Mouse (Mus musculus) thymus, adult 2 months (tissue): ENCODE data around the gene Ly86. TPM values are rescaled to one million over a fixed set of nuclear protein-coding genes. Genes with fewer than 3 reads are reported as not detected.

Experiments used
- DNase-seq: peaks from one replicate; pipeline ENCODE4 v3.0.0; 2021
- H3K27ac ChIP-seq: fragments of 200-500 bp; 2 replicates; pipeline ENCODE4 v1.5.1; 2012; ENCODE audit warnings: low read length, control low read depth; ENCODE audit not compliant: control insufficient read depth, insufficient read depth
- H3K27me3 ChIP-seq: fragments of 200-500 bp; 2 replicates; pipeline ENCODE4 v1.6.1; 2012; ENCODE audit warnings: mild to moderate bottlenecking, low read length, moderate library complexity, mixed read lengths; ENCODE audit not compliant: control insufficient read depth, insufficient read depth
- H3K36me3 ChIP-seq: fragments of 200-500 bp; 2 replicates; pipeline ENCODE4 v1.6.1; 2012; ENCODE audit warnings: mild to moderate bottlenecking, low read length, moderate library complexity; ENCODE audit not compliant: control insufficient read depth, insufficient read depth
- H3K4me1 ChIP-seq: fragments of 200-500 bp; replicated peaks from 2 replicates; pipeline ENCODE4 v1.6.1; 2012; ENCODE audit warnings: low read length; ENCODE audit not compliant: control insufficient read depth, insufficient read depth
- H3K4me3 ChIP-seq: fragments of 200-500 bp; 2 replicates; pipeline ENCODE4 v1.5.1; 2012; ENCODE audit warnings: mild to moderate bottlenecking, low read length, control low read depth, moderate library complexity; ENCODE audit not compliant: control insufficient read depth, insufficient read depth
- CTCF ChIP-seq: fragments of 200-500 bp; IDR thresholded peaks from 2 replicates; pipeline ENCODE4 v1.5.1; 2012; ENCODE audit warnings: mild to moderate bottlenecking, control low read depth, low read length, moderate library complexity, borderline replicate concordance; ENCODE audit not compliant: control insufficient read depth, poor library complexity, insufficient read depth; ENCODE audit errors: extremely low read depth
- POLR2A ChIP-seq: fragments of 200-500 bp; IDR thresholded peaks from 2 replicates; pipeline ENCODE4 v1.6.1; 2012; ENCODE audit warnings: mild to moderate bottlenecking, low read length, control low read depth, moderate library complexity; ENCODE audit not compliant: control insufficient read depth, poor library complexity, insufficient read depth; ENCODE audit errors: extremely low read depth
- WGBS: fragments of 180-500 bp; shearing (Covaris S2); methylation state at CpG from one replicate; pipeline ENCODE4 v1.1.7; 2018; 5-methylcytosine and 5-hydroxymethylcytosine counted together
- polyA plus RNA-seq: library from polyadenylated mRNA; depleted of rRNA; stranded (reverse); fragments of >200 nt; gene quantifications from 2 replicates; pipeline ENCODE4 v1.2.3, GENCODE M21; 2012

Ly86 gene
- polyA plus RNA-seq, 1 experiment, result 14.2 TPM

DNA sequence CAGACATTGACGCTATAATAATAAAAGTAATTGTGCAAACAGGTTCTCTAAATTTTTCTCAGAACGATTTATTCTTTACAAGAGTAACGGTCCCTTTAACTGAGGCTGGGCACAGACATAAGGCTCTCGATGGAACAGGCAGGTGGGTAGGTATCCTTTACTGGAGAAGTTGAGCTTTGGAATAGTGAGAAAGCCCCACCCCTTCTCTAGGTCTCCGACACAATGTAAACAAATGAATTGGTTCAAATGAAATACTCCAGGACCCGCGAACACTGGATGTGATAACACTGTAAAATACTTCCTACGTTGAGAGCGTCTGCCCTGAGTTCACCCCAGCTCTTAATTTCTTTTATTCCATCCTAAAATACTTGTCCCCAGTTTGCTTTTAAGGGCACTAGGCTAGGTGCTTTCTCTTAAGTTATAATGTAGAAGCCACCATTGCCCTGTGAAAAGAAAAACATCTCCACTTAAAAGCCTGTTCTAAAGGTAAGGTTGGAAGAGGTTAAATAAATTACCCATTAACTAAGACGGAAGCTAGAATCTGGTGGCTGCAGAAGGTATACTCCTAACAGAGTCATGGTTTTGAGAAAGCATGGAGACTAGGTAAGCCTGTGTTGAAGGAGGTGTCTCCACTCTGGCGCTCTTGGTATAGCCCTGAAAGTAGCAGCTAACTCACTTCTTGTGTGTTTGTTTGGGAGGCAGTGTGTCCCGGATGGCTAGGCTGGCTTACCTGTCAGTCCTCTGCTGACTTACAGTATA lies 81.7 kb downstream of the Ly86 start:
- no peak for DNase-seq
- Histone ChIP-seq H3K4me1 (no peaks in the 10 kb centered on the region), H3K4me3 (no peak overlapping the region), H3K27ac (no peak overlapping the region), H3K27me3 (no peaks in the 10 kb centered on the region), H3K36me3 (no peaks in the 10 kb centered on the region)
- 97% methylated on average over 12 of the region's 12 CpGs for WGBS
- no peak for TF ChIP-seq POLR2A
- TF ChIP-seq CTCF, result no peak

DNA sequence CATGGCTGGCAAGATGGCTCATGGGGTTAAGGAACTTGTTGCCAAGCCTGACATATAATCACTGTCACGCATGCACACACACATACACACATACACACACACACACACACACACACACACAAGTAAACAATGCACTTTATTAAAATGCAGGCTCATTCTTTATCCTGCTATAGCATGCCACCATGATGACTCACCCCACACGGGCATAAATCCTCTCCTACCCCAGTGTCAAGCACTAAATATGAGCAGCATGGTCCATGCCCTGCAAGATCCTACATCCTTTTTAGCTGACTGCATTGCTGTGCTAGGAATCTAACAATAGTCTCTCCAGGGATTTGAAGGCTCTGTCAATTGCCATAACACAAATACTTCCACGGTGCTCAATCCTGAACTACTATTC lies 83.5 kb downstream of the Ly86 start:
- TF ChIP-seq POLR2A (no peak), CTCF (no peak)
- H3K4me3 ChIP-seq, result no peak overlapping the region
- no peaks in the 10 kb centered on the region for H3K27me3 ChIP-seq
- H3K36me3 ChIP-seq, result no peaks in the 10 kb centered on the region
- no peak overlapping the region for H3K27ac ChIP-seq
- 89% methylated on average over 3 of the region's 3 CpGs for WGBS
- no peak for DNase-seq
- H3K4me1 ChIP-seq, result peaks cover 2% of the 10 kb centered on the region; the same call in 1 of the 2 replicates

DNA sequence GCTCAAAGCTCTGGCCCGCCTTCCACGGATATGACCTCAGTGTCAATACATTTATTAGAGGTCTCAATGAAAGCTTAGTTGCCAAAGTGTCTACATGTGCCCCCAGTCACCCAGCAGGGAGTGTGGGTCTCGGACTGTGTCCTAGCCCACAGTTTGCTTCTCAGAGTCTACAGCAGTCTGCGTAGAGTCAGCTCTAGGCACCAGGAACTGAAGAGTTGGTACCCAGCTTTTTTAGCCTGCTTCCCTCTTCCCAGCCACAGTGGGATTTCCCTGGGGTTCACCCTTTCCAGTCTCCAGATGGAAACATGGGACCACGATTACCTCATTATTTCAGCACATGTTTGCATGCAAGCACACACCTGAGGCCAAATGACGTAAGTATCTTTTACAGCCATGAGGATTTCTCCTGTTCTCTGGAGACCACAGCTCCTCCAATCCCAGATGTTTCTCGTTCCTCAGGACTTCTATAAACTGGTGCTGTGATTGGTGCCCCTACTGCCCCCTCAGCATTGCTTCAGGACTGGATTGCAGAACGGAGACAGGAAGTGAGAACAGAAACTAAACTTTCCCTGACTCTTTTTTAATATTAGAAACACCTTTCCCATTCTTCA lies 84.8 kb downstream of the Ly86 start:
- H3K4me1 ChIP-seq, result peaks cover 7% of the 10 kb centered on the region; the same call in 1 of the 2 replicates
- H3K36me3 ChIP-seq, result no peaks in the 10 kb centered on the region
- H3K4me3 ChIP-seq, result no peak overlapping the region
- WGBS, result 80% methylated on average over 8 of the region's 8 CpGs
- H3K27ac ChIP-seq, result no peak overlapping the region
- DNase-seq, result no peak
- no peaks in the 10 kb centered on the region for H3K27me3 ChIP-seq
- no peak for TF ChIP-seq POLR2A
- TF ChIP-seq CTCF, result no peak

DNA sequence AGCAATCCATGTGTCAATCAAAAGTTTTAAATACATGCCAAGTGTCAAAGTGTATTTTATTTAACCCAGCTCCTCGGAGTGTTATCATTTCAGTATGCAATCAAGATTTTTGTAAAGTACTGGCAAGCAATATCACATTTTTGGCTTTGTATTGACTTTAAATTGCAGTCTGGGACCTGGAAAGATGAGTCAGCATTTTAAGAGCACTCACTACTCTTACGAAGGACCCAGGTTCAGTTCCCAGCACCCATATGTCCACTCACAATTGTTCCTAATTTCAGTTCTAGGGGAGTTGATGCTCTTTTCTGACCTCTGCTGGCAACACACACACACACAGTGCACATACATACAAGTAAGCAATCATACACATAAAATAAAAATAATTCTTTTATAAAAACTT lies 86.7 kb downstream of the Ly86 start:
- Histone ChIP-seq H3K4me3 (no peak overlapping the region), H3K27ac (no peak overlapping the region), H3K4me1 (peaks cover 8% of the 10 kb centered on the region; the same call in 1 of the 2 replicates), H3K36me3 (no peaks in the 10 kb centered on the region), H3K27me3 (no peaks in the 10 kb centered on the region)
- 96% methylated on average over 2 of the region's 2 CpGs for WGBS
- DNase-seq, result no peak
- TF ChIP-seq CTCF (no peak), POLR2A (no peak)

DNA sequence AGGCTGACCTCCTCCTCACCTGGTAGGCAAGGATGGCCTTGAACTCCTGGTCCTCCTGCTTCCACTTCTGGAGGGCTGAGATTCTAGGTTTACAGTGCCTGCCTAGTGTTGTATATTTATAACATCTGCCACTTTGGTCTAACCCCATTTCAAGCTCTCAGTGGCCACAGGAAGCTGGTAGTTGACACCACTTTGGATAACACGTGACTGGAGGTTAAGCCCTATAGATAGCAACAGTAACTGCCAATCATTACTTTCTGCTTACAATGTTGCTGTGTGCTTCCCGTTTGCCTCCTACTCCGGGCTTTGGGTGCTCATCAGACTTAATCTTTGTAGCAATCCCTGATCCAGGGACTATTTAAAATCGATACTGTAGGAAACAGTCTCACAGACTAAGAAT lies 87.6 kb downstream of the Ly86 start:
- Histone ChIP-seq H3K36me3 (no peaks in the 10 kb centered on the region), H3K27ac (no peak overlapping the region), H3K4me1 (peaks cover 8% of the 10 kb centered on the region; the same call in 1 of the 2 replicates), H3K27me3 (no peaks in the 10 kb centered on the region), H3K4me3 (no peak overlapping the region)
- TF ChIP-seq CTCF (no peak), POLR2A (no peak)
- no peak for DNase-seq
- whole genome bisulfite sequencing, result 7% methylated on average over 4 of the region's 4 CpGs

GRCm38 (mm10) chr13:37433142-37433541 lies 88.1 kb downstream of the Ly86 start:
- Histone ChIP-seq H3K4me1 (peaks cover 8% of the 10 kb centered on the region; the same call in 1 of the 2 replicates), H3K4me3 (no peak overlapping the region), H3K27me3 (no peaks in the 10 kb centered on the region), H3K36me3 (no peaks in the 10 kb centered on the region), H3K27ac (no peak overlapping the region)
- TF ChIP-seq CTCF (no peak), POLR2A (no peak)
- DNase-seq, result no peak
- 37% methylated on average over 3 of the region's 3 CpGs for WGBS
